ENCODE assay signal across 18 mouse cellular contexts in genomic region chr3:98132140-98132539, GRCm38 (mm10). TPM values are rescaled to one million over a fixed set of nuclear protein-coding genes. Genes with fewer than 3 reads are reported as not detected.
"Had no signal": no experiment of that assay in that cellular context is flagged by ENCODE, and none has a peak within 500 bp of the region (broad histone marks: within the 10 kb centered on the region; RNA-seq: fewer than 3 reads in every experiment).

No protein-coding gene starts in this region.

RNA-seq across cellular contexts. Expression of gene Adam30, which starts 28.3 kb away (rescaled TPM):
- total RNA-seq: layer of hippocampus, adult 18-20 months; layer of hippocampus, postnatal 25 days; left cerebral cortex, adult 18-20 months; left cerebral cortex, postnatal 25 days; liver, adult 2 months; midbrain, postnatal 0 days had no signal
- polyA plus RNA-seq: kidney, embryonic 15.5 days; limb, embryonic 10.5 days; liver, adult 2 months; liver, embryonic 13.5 days; lung, embryonic 15.5 days; midbrain, embryonic 11.5 days; midbrain, embryonic 14.5 days; midbrain, postnatal 0 days; neural tube, embryonic 11.5 days; neural tube, embryonic 14.5 days; small intestine, adult 2 months; spleen, adult 2 months; stomach, embryonic 16.5 days; thymus, adult 2 months had no signal
